Mouse (Mus musculus) ovary, postnatal 36 days (tissue): ENCODE measurements around the gene Nup85.

Source experiments
- DNase-seq: peaks from one replicate; pipeline ENCODE4 v3.0.0; 2022; ENCODE audit warnings: low spot score, mixed read lengths

Nup85 gene

GRCm38 (mm10) chr11:115584376-115585073, 20.3 kb downstream of the Nup85 start:
- no peak for DNase-seq

DNA sequence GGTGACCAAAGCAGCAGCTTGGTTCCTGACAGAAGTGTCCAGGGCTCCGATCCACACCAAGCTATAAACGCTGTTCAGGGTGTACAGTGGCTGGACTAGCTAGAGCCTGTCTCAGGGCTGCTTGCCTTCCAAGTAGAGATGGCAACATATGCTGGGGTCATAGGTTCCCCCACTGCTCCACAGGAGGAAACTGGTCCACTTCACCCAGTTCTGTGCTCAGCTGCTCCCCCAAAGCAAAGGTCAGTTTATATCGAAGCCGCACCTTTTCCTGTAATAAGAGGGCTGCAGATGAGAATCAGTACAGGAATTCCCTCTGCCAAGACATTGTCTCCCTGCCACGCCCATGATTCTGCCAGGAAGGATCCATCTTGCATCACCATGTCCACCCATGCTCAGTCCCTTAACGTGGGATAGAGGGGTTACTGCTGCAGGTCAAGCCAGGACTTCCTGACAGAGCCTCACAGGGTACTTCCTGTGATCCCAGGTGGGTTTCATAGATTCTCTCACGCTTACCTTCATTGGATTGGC, 21.4 kb downstream of the Nup85 start:
- no peak for DNase-seq

- no peak for DNase-seq
Observed at GRCm38 (mm10) chr11:115586403-115586802, 22.2 kb downstream of the Nup85 start.

DNA sequence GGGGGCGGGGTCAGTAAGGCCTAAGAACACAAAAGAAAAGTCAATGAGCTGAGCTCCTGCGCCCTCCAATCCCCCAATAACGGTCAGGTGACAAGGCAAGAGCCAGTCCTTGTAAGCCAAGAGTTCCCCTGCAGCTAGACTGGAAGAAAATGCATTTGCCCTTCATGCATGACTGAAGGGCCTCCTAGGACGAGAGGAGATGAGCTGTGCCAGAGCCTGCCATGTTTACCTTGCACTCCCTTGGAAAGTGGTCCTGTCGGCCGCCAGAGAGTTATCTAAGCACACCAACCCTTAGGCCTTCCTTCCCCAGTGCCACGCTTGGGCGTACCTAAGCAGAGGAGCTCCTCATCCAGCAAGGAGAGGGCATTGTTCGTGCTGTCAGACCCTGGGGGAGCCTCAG, 23.8 kb downstream of the Nup85 start:
- no peak for DNase-seq

- no peak for DNase-seq
Observed at GRCm38 (mm10) chr11:115590526-115591075, 26.4 kb downstream of the Nup85 start.

DNA sequence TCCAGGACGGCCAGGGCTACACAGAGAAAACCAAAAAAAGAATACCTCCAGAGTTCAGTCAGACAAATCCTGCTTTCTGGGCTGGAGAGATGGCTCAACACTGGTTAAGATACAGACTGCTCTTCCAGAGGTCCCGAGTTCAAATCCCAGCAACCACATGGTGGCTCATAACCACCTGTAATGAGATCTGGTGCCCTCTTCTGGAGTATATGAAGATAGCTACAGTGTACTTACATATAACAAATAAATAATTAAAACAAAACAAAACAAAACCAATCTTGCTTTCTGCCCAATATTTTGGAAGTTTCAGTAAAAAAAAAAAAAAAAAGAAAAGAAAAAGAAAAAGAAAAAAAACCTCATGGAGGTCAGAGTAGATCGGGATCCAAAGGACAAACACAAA, 31.0 kb downstream of the Nup85 start:
- no peak for DNase-seq

- no peak for DNase-seq
Observed at GRCm38 (mm10) chr11:115598309-115598708, 34.1 kb downstream of the Nup85 start.

DNA sequence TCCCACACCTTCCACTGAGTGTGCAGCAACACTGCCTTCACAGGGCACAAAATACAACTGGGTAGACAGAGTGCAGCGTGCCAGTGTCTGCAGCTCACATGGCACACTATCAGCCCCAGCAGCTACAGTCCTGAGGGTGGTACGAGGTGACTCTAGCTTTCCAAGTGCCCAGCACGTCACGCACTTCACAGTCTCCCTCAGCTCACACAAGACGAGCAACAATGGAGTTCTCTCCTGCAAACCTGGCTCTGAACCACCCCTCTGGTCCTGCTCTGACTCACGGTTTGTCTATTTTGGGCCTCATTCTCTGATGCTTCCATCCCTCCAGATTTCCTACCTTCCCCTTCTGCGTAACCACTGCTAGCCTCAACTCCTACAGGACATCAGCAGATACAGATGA, 35.5 kb downstream of the Nup85 start:
- DNase-seq, result no peak

GRCm38 (mm10) chr11:115600743-115601142, 36.5 kb downstream of the Nup85 start:
- DNase-seq, result no peak

DNA sequence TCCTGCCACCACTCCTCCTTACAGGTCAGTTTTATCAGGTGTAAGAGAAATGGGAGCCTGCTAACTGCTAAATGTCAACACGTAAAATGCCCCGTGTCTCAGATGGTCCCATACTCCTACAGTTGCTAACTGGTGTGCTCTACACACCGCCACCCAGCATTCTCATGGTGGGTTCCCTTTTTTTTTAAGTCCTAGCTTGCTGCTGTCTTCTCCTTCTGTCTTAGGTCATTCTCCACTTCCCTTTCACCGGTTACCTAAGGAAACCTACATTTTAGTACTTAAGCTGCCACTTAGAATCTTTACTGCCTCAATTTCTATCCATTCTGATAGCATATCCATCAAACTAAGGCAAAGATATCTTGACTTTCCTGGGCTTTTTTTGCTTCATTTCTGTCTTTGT, 36.9 kb downstream of the Nup85 start:
- no peak for DNase-seq

DNA sequence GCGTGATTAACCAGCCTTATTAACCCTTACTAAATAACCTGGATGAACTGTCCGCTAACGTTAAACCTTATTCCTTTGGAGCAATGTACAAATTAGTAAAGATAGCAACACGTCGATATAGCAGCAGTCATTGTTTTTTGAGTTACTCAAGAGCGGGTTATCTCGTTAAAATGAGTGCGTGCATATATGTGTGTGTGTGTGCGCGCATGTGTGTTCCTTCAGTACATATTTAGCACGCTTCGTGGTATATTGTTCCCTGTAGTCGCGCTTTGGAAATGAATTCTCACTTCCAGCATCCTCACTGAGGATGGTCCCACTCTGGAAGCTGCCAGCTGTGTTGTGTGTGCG, 38.9 kb downstream of the Nup85 start:
- DNase-seq, result no peak

- peak; percentile 93 for DNase-seq
Observed at GRCm38 (mm10) chr11:115603476-115604303, 39.5 kb downstream of the Nup85 start, which contains the start of the genes Mrps7 and Gga3. Mrps7 (plus strand) TSS chr11:115603925. Gga3 (minus strand) TSS chr11:115604051.

DNA sequence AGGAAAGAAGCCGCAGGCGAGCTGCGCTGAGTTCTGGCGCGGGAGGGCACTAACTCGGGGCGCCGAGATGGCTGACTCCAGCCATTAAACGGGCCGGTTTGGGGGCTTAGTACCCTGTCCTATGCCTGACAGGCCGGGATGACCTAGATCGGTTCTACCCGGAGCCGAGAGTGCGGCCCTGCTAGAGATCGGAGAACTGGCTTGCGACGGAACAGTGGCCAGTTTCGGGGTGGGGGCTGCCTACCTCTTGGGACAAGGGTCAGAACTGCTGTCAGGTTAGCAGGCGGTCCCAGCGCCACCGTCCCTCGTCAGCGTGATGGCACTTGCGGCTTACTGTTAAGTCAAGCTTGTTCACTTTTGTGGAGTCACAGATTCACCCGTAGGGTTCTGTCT, 40.1 kb downstream of the Nup85 start:
- DNase-seq, result no peak

DNA sequence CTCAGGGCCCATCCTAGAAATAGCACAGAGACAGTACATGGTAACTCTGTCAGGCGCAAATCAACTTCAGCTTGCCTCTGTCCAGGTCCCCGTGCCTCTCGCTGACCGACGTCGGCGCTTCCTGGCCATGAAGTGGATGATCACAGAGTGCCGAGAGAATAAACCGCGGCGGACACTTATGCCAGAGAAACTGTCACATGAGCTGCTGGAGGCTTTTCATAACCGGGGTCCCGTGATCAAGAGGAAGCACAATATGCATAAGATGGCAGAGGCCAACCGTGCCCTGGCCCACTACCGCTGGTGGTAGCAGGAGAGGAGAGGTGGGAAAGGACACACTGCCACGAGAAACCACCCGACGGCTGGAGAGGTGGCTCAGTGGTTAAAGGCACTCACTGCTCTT, 42.5 kb downstream of the Nup85 start:
- DNase-seq, result no peak

GRCm38 (mm10) chr11:115608421-115609399, 44.5 kb downstream of the Nup85 start:
- DNase-seq, result no peak

DNA sequence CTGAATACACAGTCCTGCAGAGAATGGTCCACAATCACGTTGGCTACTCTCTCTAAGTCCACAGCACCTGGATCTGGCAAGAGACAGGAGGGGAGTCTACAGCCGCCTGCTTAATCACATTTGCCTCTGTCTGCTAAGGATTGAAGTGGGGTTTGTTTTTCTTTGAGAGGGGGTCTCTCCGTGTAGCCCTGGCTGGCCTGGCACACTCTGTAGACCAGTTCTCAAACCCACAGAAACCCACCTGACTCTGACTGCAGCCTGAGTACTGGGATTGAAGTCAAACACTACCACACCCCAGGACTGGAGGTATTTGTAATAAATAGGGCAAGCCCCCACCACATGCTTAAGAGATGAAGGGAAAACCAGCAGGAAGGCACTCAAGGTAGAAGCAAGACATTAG, 45.3 kb downstream of the Nup85 start:
- DNase-seq, result no peak

DNA sequence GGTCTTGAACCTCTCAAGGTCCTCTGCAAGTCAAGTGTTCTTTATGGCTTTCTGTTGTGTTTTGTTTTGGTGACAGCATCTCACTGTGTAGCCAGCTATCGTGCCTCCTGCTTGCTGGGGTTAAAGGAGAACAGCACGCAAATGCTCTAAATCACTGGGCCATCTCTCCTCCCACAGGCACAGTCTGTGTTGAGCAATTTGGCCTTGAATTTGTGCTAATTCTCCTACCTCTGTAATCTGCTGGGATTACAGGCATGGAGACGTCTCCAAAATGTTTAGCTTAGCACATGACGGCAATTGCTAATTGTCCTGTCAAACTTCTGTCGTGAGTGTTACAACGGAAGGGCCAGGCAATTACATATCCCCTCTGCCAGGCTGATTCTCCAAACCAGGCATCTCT, 46.9 kb downstream of the Nup85 start:
- DNase-seq, result no peak

DNA sequence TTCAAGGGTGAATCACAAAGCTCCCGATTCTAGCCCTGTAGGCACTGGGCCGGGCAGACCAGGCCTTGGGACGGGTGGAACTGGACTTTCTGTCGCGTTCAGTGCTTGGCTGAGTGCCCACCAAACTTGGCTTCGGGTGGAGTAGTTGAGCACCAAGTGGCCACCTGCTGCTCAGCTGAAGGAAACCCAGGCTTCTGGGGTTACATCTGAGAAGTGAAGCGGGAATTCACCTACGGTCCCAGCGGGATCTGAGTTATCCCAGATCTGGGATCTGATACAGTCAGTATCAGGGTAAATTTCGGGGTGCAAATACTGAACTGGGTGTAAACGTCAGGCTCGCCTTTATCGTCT, 47.8 kb downstream of the Nup85 start:
- DNase-seq, result peak; percentile 81

- peak; percentile 91 for DNase-seq
Observed at GRCm38 (mm10) chr11:115612410-115613137, 48.3 kb downstream of the Nup85 start, which contains the start of gene Mif4gd. Mif4gd (minus strand) TSS chr11:115612969.

GRCm38 (mm10) chr11:115613138-115613945, 49.1 kb downstream of the Nup85 start:
- DNase-seq, result peak; percentile 21
